Comparison of ENCODE assay signal across 26 mouse cellular contexts in genomic region chr16:43489984-43490383, GRCm38 (mm10).
DNase-seq lines count a peak whose midpoint lies in the region; ATAC-seq and TF ChIP-seq lines count a peak whose summit lies in the region.
"Had no signal": no experiment of that assay in that cellular context is flagged by ENCODE, and none has a peak within 500 bp of the region (broad histone marks: within the 10 kb centered on the region; RNA-seq: fewer than 3 reads in every experiment).

No protein-coding gene starts in this region.

- H3K4me2 ChIP-seq in forebrain, embryonic 15.5 days (replicated peaks): no peak overlapping the region
- H3K4me2 ChIP-seq in forebrain, embryonic 16.5 days (ENCODE audit: low read length): no peak overlapping the region
- H3K4me2 ChIP-seq: embryonic facial prominence, embryonic 12.5 days; embryonic facial prominence, embryonic 15.5 days; heart, embryonic 12.5 days; heart, embryonic 15.5 days; hindbrain, embryonic 14.5 days had no signal

- TF ChIP-seq CTCF in brain, embryonic 14.5 days (IDR thresholded peaks at IDR 0.05; ENCODE audit: borderline replicate concordance, extremely low read depth, insufficient read depth, insufficient read length): no peak

- no peak overlapping the region for H3K9ac ChIP-seq in forebrain, embryonic 15.5 days (replicated peaks)
- H3K9ac ChIP-seq in forebrain, embryonic 16.5 days (replicated peaks; ENCODE audit: low read depth, low read length): no peak overlapping the region
- H3K9ac ChIP-seq: embryonic facial prominence, embryonic 12.5 days; embryonic facial prominence, embryonic 15.5 days; heart, embryonic 12.5 days; heart, embryonic 15.5 days; hindbrain, embryonic 14.5 days had no signal

- H3K4me3 ChIP-seq in forebrain, embryonic 15.5 days: no peak overlapping the region
- H3K4me3 ChIP-seq in forebrain, embryonic 16.5 days (replicated peaks; ENCODE audit: low read length): no peak overlapping the region
- H3K4me3 ChIP-seq: embryonic facial prominence, embryonic 12.5 days; embryonic facial prominence, embryonic 15.5 days; heart, embryonic 12.5 days; heart, embryonic 15.5 days had no signal

- no peaks in the 10 kb centered on the region for H3K27me3 ChIP-seq in forebrain, embryonic 15.5 days
- H3K27me3 ChIP-seq in forebrain, embryonic 16.5 days (replicated peaks; ENCODE audit: control insufficient read depth, insufficient read depth, low read length): no peaks in the 10 kb centered on the region
- H3K27me3 ChIP-seq: embryonic facial prominence, embryonic 12.5 days; embryonic facial prominence, embryonic 15.5 days; heart, embryonic 12.5 days; heart, embryonic 15.5 days had no signal

- 86% methylated on average over 12 of the region's 12 CpGs for WGBS in forebrain, embryonic 15.5 days
- 73% methylated on average over 12 of the region's 12 CpGs for WGBS in forebrain, embryonic 16.5 days

- no peak for ATAC-seq in forebrain, embryonic 15.5 days (replicated peaks)
- no peak for ATAC-seq in forebrain, embryonic 16.5 days
- ATAC-seq: activated CD4-positive, CD25-positive, alpha-beta regulatory T cell, adult 4 months; CD4-positive, CD25-positive, alpha-beta regulatory T cell, adult 4 months; hindbrain, postnatal 0 days; inflammation-experienced regulatory T-cells, adult 6 months; intestine, embryonic 16.5 days had no signal

- H3K36me3 ChIP-seq in forebrain, embryonic 15.5 days: no peaks in the 10 kb centered on the region
- no peaks in the 10 kb centered on the region for H3K36me3 ChIP-seq in forebrain, embryonic 16.5 days (ENCODE audit: control insufficient read depth, insufficient read depth)
- H3K36me3 ChIP-seq: embryonic facial prominence, embryonic 12.5 days; embryonic facial prominence, embryonic 15.5 days; heart, embryonic 12.5 days; heart, embryonic 15.5 days had no signal

- H3K9me3 ChIP-seq in forebrain, embryonic 15.5 days: no peaks in the 10 kb centered on the region
- H3K9me3 ChIP-seq in forebrain, embryonic 16.5 days (ENCODE audit: control insufficient read depth, low read length): no peaks in the 10 kb centered on the region
- H3K9me3 ChIP-seq: embryonic facial prominence, embryonic 12.5 days; embryonic facial prominence, embryonic 15.5 days; heart, embryonic 12.5 days; heart, embryonic 15.5 days had no signal

- 0 out of 2 replicates have a peak overlapping the region, but pooled peaks have one; percentile 23 for H3K27ac ChIP-seq in forebrain, embryonic 15.5 days (replicated peaks)
- H3K27ac ChIP-seq in forebrain, embryonic 16.5 days (ENCODE audit: low read length): no peak overlapping the region
- H3K27ac ChIP-seq: embryonic facial prominence, embryonic 12.5 days; embryonic facial prominence, embryonic 15.5 days; heart, embryonic 15.5 days; hindbrain, embryonic 14.5 days; hindbrain, postnatal 0 days had no signal

- TF ChIP-seq POLR2A in brain, embryonic 14.5 days (IDR thresholded peaks at IDR 0.05; ENCODE audit: borderline replicate concordance, extremely low read depth, insufficient read depth, insufficient read length, poor library complexity, severe bottlenecking): no peak

- peak; percentile 65 for DNase-seq in heart, adult 11 months
- DNase-seq in heart, postnatal 25 days (ENCODE audit: low spot score): no peak
- DNase-seq in layer of hippocampus, postnatal 10 days (ENCODE audit: low spot score in 2 of 2): peak; percentile 50 to 52
- DNase-seq in layer of hippocampus, adult 9-10 months (ENCODE audit: low spot score): no peak
- peak; percentile 31 for DNase-seq in brain, embryonic 14.5 days (ENCODE audit: low read depth)
- no peak for DNase-seq in lung, postnatal 4 days
- DNase-seq: adrenal gland, adult 8-10 months; adrenal gland, postnatal 25 days; cerebellum, adult 11 months; cerebellum, adult 8-10 months; gastrocnemius, postnatal 10 days; heart, adult 18-20 months; heart, postnatal 10 days; heart, postnatal 4 days had no signal

- peaks cover 3% of the 10 kb centered on the region; the same call in 1 of the 2 replicates for H3K4me1 ChIP-seq in forebrain, embryonic 15.5 days
- peaks cover 3% of the 10 kb centered on the region; the same call in 1 of the 2 replicates for H3K4me1 ChIP-seq in forebrain, embryonic 16.5 days (replicated peaks; ENCODE audit: control insufficient read depth, insufficient read depth, low read length)
- H3K4me1 ChIP-seq: embryonic facial prominence, embryonic 12.5 days; embryonic facial prominence, embryonic 15.5 days; heart, embryonic 12.5 days; heart, embryonic 15.5 days had no signal

- intact Hi-C loops in heart, postnatal 25 days (cut with DNase I): no loop called here

Comparison
In these comparisons a context has a peak if more than half of its experiments do, and no peak if none do; other contexts are left out.
1. DNase-seq: peak in heart, adult 11 months (single experiment), layer of hippocampus, postnatal 10 days (2 of 2) and brain, embryonic 14.5 days (single experiment); none in heart, postnatal 25 days (single experiment), layer of hippocampus, adult 9-10 months (single experiment) and lung, postnatal 4 days (0 of 2).